Mouse (Mus musculus): Measurements from ENCODE around the gene Chpf. TPM values are rescaled to one million over a fixed set of nuclear protein-coding genes. Genes with fewer than 3 reads are reported as not detected.

The Chpf gene
- 29.5 and 31.1 TPM in 2 replicates for polyA plus RNA-seq (2015; fragmentation: Nextera tagmentation; extraction: Ambion mirVana)

GRCm38 (mm10) chr1:75478916-75479634 lies at the start of gene Chpf, which contains the start of gene Tmem198:
Gene Chpf, minus strand, starts transcription at chr1:75479307.
Gene Tmem198, plus strand, starts transcription at chr1:75479532.
- H3K9ac ChIP-seq: peak within 1 kb of the TSS; percentile 73
- ATAC-seq (ENCODE audit: borderline replicate concordance, extremely low read depth, low FRiP score, low TSS enrichment): peak; percentile 92
- peak within 1 kb of the TSS; percentile 88 for H3K4me3 ChIP-seq
- no peaks in the 10 kb centered on the region for H3K9me3 ChIP-seq
- peaks cover 20% of the 10 kb centered on the region for H3K36me3 ChIP-seq
- peaks cover 22% of the 10 kb centered on the region for H3K4me1 ChIP-seq
- under 1% methylated on average over 76 of the region's 76 CpGs for WGBS
- H3K4me2 ChIP-seq: peak within 1 kb of the TSS; percentile 85
- peaks cover 57% of the 10 kb centered on the region for H3K27me3 ChIP-seq
- H3K27ac ChIP-seq: peak within 1 kb of the TSS; percentile 88

GRCm38 (mm10) chr1:75524679-75525078 lies 45.6 kb upstream of the Chpf start:
- Histone ChIP-seq H3K4me3 (no peak overlapping the region), H3K27me3 (no peaks in the 10 kb centered on the region), H3K4me1 (peaks cover 15% of the 10 kb centered on the region), H3K9ac (no peak overlapping the region), H3K9me3 (no peaks in the 10 kb centered on the region), H3K27ac (no peak overlapping the region), H3K4me2 (no peak overlapping the region), H3K36me3 (peaks cover 16% of the 10 kb centered on the region; the same call in 1 of the 2 replicates)
- no peak for ATAC-seq (ENCODE audit: borderline replicate concordance, extremely low read depth, low FRiP score, low TSS enrichment)
- WGBS: 88% methylated on average over 7 of the region's 7 CpGs

- WGBS: under 1% methylated on average over 46 of the region's 46 CpGs
- ATAC-seq (ENCODE audit: borderline replicate concordance, extremely low read depth, low FRiP score, low TSS enrichment): peak; percentile 96
- H3K9me3 ChIP-seq: no peaks in the 10 kb centered on the region
- H3K27me3 ChIP-seq: no peaks in the 10 kb centered on the region
- peak within 1 kb of the TSS; percentile 59 for H3K4me2 ChIP-seq
- 0 out of 2 replicates have a peak, but pooled peaks cover 5% of the 10 kb centered on the region for H3K36me3 ChIP-seq
- peak within 1 kb of the TSS; percentile 58 for H3K9ac ChIP-seq
- peaks cover 29% of the 10 kb centered on the region for H3K4me1 ChIP-seq
- peak within 1 kb of the TSS; percentile 69 for H3K4me3 ChIP-seq
- H3K27ac ChIP-seq: peak within 1 kb of the TSS; percentile 98
These were observed 42.4 kb upstream of the Chpf start, which contains the start of gene Stk11ip for GRCm38 (mm10) chr1:75521321-75522031. Gene Stk11ip, plus strand, starts transcription at chr1:75521529.

GRCm38 (mm10) chr1:75519576-75519975 lies 40.5 kb upstream of the Chpf start:
- no peaks in the 10 kb centered on the region for H3K27me3 ChIP-seq
- H3K36me3 ChIP-seq: no peaks in the 10 kb centered on the region
- no peak overlapping the region for H3K4me3 ChIP-seq
- no peaks in the 10 kb centered on the region for H3K9me3 ChIP-seq
- no peak overlapping the region for H3K9ac ChIP-seq
- no peak overlapping the region for H3K4me2 ChIP-seq
- H3K27ac ChIP-seq: peak overlapping the region; percentile 98
- ATAC-seq (ENCODE audit: borderline replicate concordance, extremely low read depth, low FRiP score, low TSS enrichment): no peak
- WGBS: 29% methylated on average over 5 of the region's 5 CpGs
- peaks cover 29% of the 10 kb centered on the region for H3K4me1 ChIP-seq

GRCm38 (mm10) chr1:75518427-75518826 lies 39.3 kb upstream of the Chpf start:
- H3K4me1 ChIP-seq: peaks cover 29% of the 10 kb centered on the region
- H3K36me3 ChIP-seq: no peaks in the 10 kb centered on the region
- H3K27ac ChIP-seq: peak overlapping the region; percentile 98; the same call in 1 of the 2 replicates
- no peaks in the 10 kb centered on the region for H3K27me3 ChIP-seq
- H3K4me3 ChIP-seq: no peak overlapping the region
- no peak overlapping the region for H3K9ac ChIP-seq
- no peaks in the 10 kb centered on the region for H3K9me3 ChIP-seq
- H3K4me2 ChIP-seq: no peak overlapping the region
- ATAC-seq (ENCODE audit: borderline replicate concordance, extremely low read depth, low FRiP score, low TSS enrichment): no peak
- whole genome bisulfite sequencing: 91% methylated on average over 4 of the region's 4 CpGs

- no peaks in the 10 kb centered on the region for H3K36me3 ChIP-seq
- no peaks in the 10 kb centered on the region for H3K27me3 ChIP-seq
- H3K9ac ChIP-seq: no peak overlapping the region
- H3K4me3 ChIP-seq: no peak overlapping the region
- no peaks in the 10 kb centered on the region for H3K9me3 ChIP-seq
- peak overlapping the region; percentile 98; the same call in 1 of the 2 replicates for H3K27ac ChIP-seq
- H3K4me1 ChIP-seq: peaks cover 29% of the 10 kb centered on the region
- no peak overlapping the region for H3K4me2 ChIP-seq
- WGBS: 56% methylated on average over 4 of the region's 4 CpGs
- no peak for ATAC-seq (ENCODE audit: borderline replicate concordance, extremely low read depth, low FRiP score, low TSS enrichment)
These were observed 38.9 kb upstream of the Chpf start for GRCm38 (mm10) chr1:75517984-75518383.

GRCm38 (mm10) chr1:75516703-75517380 lies 37.7 kb upstream of the Chpf start:
- WGBS: 58% methylated on average over 15 of the region's 15 CpGs
- Histone ChIP-seq H3K9ac (no peak overlapping the region), H3K4me3 (no peak overlapping the region), H3K4me1 (peaks cover 28% of the 10 kb centered on the region), H3K27ac (no peak overlapping the region), H3K9me3 (no peaks in the 10 kb centered on the region), H3K4me2 (no peak overlapping the region), H3K27me3 (no peaks in the 10 kb centered on the region), H3K36me3 (no peaks in the 10 kb centered on the region)
- no peak for ATAC-seq (ENCODE audit: borderline replicate concordance, extremely low read depth, low FRiP score, low TSS enrichment)

GRCm38 (mm10) chr1:75512550-75512949 lies 33.4 kb upstream of the Chpf start:
- ATAC-seq (ENCODE audit: borderline replicate concordance, extremely low read depth, low FRiP score, low TSS enrichment): no peak
- Histone ChIP-seq H3K4me2 (no peak overlapping the region), H3K4me1 (peaks cover 17% of the 10 kb centered on the region), H3K9ac (no peak overlapping the region), H3K36me3 (no peaks in the 10 kb centered on the region), H3K4me3 (no peak overlapping the region), H3K27ac (no peak overlapping the region), H3K27me3 (no peaks in the 10 kb centered on the region), H3K9me3 (no peaks in the 10 kb centered on the region)
- 89% methylated on average over 3 of the region's 3 CpGs for WGBS

GRCm38 (mm10) chr1:75511437-75512210 lies 32.5 kb upstream of the Chpf start:
- ATAC-seq (ENCODE audit: borderline replicate concordance, extremely low read depth, low FRiP score, low TSS enrichment): no peak

GRCm38 (mm10) chr1:75510154-75510553 lies 31.0 kb upstream of the Chpf start:
- Histone ChIP-seq H3K4me1 (peaks cover 28% of the 10 kb centered on the region), H3K27ac (peak overlapping the region; percentile 59; the same call in 1 of the 2 replicates)
- 50% methylated on average over 5 of the region's 5 CpGs for WGBS

More at GRCm38 (mm10) chr1:75511437-75512210, 32.5 kb upstream of the Chpf start:
- no peak overlapping the region for H3K4me3 ChIP-seq
- no peaks in the 10 kb centered on the region for H3K9me3 ChIP-seq
- WGBS: 46% methylated on average over 4 of the region's 4 CpGs
- no peaks in the 10 kb centered on the region for H3K36me3 ChIP-seq
- peaks cover 25% of the 10 kb centered on the region for H3K4me1 ChIP-seq
- no peak overlapping the region for H3K9ac ChIP-seq
- no peak overlapping the region for H3K4me2 ChIP-seq
- H3K27ac ChIP-seq: peak overlapping the region; percentile 24; the same call in 1 of the 2 replicates
- H3K27me3 ChIP-seq: no peaks in the 10 kb centered on the region

GRCm38 (mm10) chr1:75509586-75509985 lies 30.5 kb upstream of the Chpf start:
- no peaks in the 10 kb centered on the region for H3K27me3 ChIP-seq
- no peak overlapping the region for H3K4me3 ChIP-seq
- H3K4me1 ChIP-seq: peaks cover 34% of the 10 kb centered on the region
- 64% methylated on average over 20 of the region's 20 CpGs for WGBS
- no peaks in the 10 kb centered on the region for H3K9me3 ChIP-seq
- no peaks in the 10 kb centered on the region for H3K36me3 ChIP-seq
- ATAC-seq (ENCODE audit: borderline replicate concordance, extremely low read depth, low FRiP score, low TSS enrichment): no peak
- H3K4me2 ChIP-seq: no peak overlapping the region
- no peak overlapping the region for H3K9ac ChIP-seq
- peak overlapping the region; percentile 59 for H3K27ac ChIP-seq

More at GRCm38 (mm10) chr1:75510154-75510553, 31.0 kb upstream of the Chpf start:
- H3K27me3 ChIP-seq: no peaks in the 10 kb centered on the region
- H3K4me2 ChIP-seq: no peak overlapping the region
- ATAC-seq (ENCODE audit: borderline replicate concordance, extremely low read depth, low FRiP score, low TSS enrichment): no peak
- H3K36me3 ChIP-seq: no peaks in the 10 kb centered on the region
- no peak overlapping the region for H3K4me3 ChIP-seq
- H3K9ac ChIP-seq: no peak overlapping the region
- no peaks in the 10 kb centered on the region for H3K9me3 ChIP-seq

Measured in lung, embryonic 15.5 days (tissue).